Mouse (Mus musculus) forebrain, embryonic 15.5 days (tissue): Measurements from ENCODE around the gene Rpl5. TPM values are rescaled to one million over a fixed set of nuclear protein-coding genes. Genes with fewer than 3 reads are reported as not detected.
"Not testable (repeated sequence)": the region's sequence is repeated elsewhere in the genome, so short reads cannot be mapped to it uniquely, and the experiment has no call there.

Experiments
- ATAC-seq: fragments of 200-750 bp; cut with Nextera tagmentation; replicated peaks from 2 replicates; pipeline ENCODE4 v1.8.0; 2017; ENCODE audit warnings: mild to moderate bottlenecking, moderate TSS enrichment, moderate library complexity
- H3K27ac ChIP-seq: fragments of 300-500 bp; sonication (generic); replicated peaks from 2 replicates; pipeline ENCODE4 v1.5.1; 2015; ENCODE audit warnings: mild to moderate bottlenecking, inconsistent platforms
- H3K27me3 ChIP-seq: fragments of 300-500 bp; sonication (generic); 2 replicates; pipeline ENCODE4 v1.6.1; 2015; ENCODE audit warnings: inconsistent platforms
- H3K36me3 ChIP-seq: fragments of 300-500 bp; sonication (generic); 2 replicates; pipeline ENCODE4 v1.6.1; 2015; ENCODE audit warnings: mild to moderate bottlenecking, inconsistent platforms
- H3K4me1 ChIP-seq: fragments of 300-500 bp; sonication (generic); 2 replicates; pipeline ENCODE4 v1.6.1; 2015; ENCODE audit warnings: inconsistent platforms
- H3K4me2 ChIP-seq: fragments of 300-500 bp; sonication (generic); replicated peaks from 2 replicates; pipeline ENCODE4 v1.6.1; 2015; ENCODE audit warnings: mild to moderate bottlenecking, inconsistent platforms
- H3K4me3 ChIP-seq: fragments of 300-500 bp; sonication (generic); 2 replicates; pipeline ENCODE4 v1.5.1; 2015; ENCODE audit warnings: mild to moderate bottlenecking, inconsistent platforms
- H3K9ac ChIP-seq: fragments of 300-500 bp; sonication (generic); replicated peaks from 2 replicates; pipeline ENCODE4 v1.6.1; 2015; ENCODE audit warnings: mild to moderate bottlenecking, inconsistent platforms
- H3K9me3 ChIP-seq: fragments of 300-500 bp; sonication (generic); 2 replicates; pipeline ENCODE4 v1.6.1; 2016; ENCODE audit warnings: inconsistent platforms
- WGBS: fragments of 180-500 bp; shearing (Covaris S2); methylation state at CpG from one replicate; pipeline ENCODE4 v1.1.7; 2015; ENCODE audit warnings: mixed read lengths; 5-methylcytosine and 5-hydroxymethylcytosine counted together
- polyA plus RNA-seq: library from polyadenylated mRNA; unstranded; fragments of >200 nt; fragmentation: Nextera tagmentation; extraction: Ambion mirVana; gene quantifications from 2 replicates; pipeline ENCODE4 v1.2.1, GENCODE M21; 2015

The Rpl5 gene
- polyA plus RNA-seq, 1 experiment from 2014 or later: 71.3 TPM

- Histone ChIP-seq H3K4me1 (no peaks in the 10 kb centered on the region), H3K27me3 (no peaks in the 10 kb centered on the region), H3K9ac (no peak overlapping the region), H3K36me3 (no peaks in the 10 kb centered on the region), H3K4me2 (no peak overlapping the region), H3K27ac (no peak overlapping the region), H3K4me3 (no peak overlapping the region), H3K9me3 (no peaks in the 10 kb centered on the region)
- WGBS: 88% methylated on average over 10 of the region's 10 CpGs
- ATAC-seq: no peak
Measured at GRCm38 (mm10) chr5:107936625-107937389, 36.5 kb downstream of the Rpl5 start.

- not testable (repeated sequence) for H3K9ac ChIP-seq, H3K4me2 ChIP-seq, H3K36me3 ChIP-seq, ATAC-seq, H3K4me1 ChIP-seq, H3K4me3 ChIP-seq, H3K27me3 ChIP-seq, H3K9me3 ChIP-seq, H3K27ac ChIP-seq
- 68% methylated on average over 1 of the region's 1 CpGs for WGBS
Measured at GRCm38 (mm10) chr5:107938483-107938882, 38.2 kb downstream of the Rpl5 start.

- Histone ChIP-seq H3K4me2 (no peak overlapping the region), H3K36me3 (no peaks in the 10 kb centered on the region), H3K27me3 (no peaks in the 10 kb centered on the region), H3K4me1 (no peaks in the 10 kb centered on the region), H3K9ac (no peak overlapping the region), H3K9me3 (no peaks in the 10 kb centered on the region), H3K4me3 (no peak overlapping the region), H3K27ac (no peak overlapping the region)
- WGBS: 95% methylated on average over 2 of the region's 2 CpGs
- no peak for ATAC-seq
Measured at GRCm38 (mm10) chr5:107938886-107939285, 38.6 kb downstream of the Rpl5 start.

GRCm38 (mm10) chr5:107939701-107940100 lies 39.4 kb downstream of the Rpl5 start:
- Histone ChIP-seq H3K4me2 (no peak overlapping the region), H3K4me3 (no peak overlapping the region), H3K27me3 (no peaks in the 10 kb centered on the region), H3K27ac (no peak overlapping the region), H3K9ac (no peak overlapping the region), H3K36me3 (no peaks in the 10 kb centered on the region), H3K4me1 (no peaks in the 10 kb centered on the region), H3K9me3 (no peaks in the 10 kb centered on the region)
- no peak for ATAC-seq
- WGBS: 81% methylated on average over 3 of the region's 3 CpGs

GRCm38 (mm10) chr5:107941222-107941621 lies 40.9 kb downstream of the Rpl5 start:
- 0 out of 2 replicates have a peak, but pooled peaks have one; percentile 29 for ATAC-seq
- Histone ChIP-seq H3K27me3 (no peaks in the 10 kb centered on the region), H3K4me3 (no peak overlapping the region)

GRCm38 (mm10) chr5:107942941-107943340 lies 42.6 kb downstream of the Rpl5 start:
- ATAC-seq: no peak
- Histone ChIP-seq H3K4me3 (no peak overlapping the region), H3K36me3 (no peaks in the 10 kb centered on the region), H3K9ac (no peak overlapping the region), H3K9me3 (no peaks in the 10 kb centered on the region), H3K4me2 (no peak overlapping the region), H3K27ac (no peak overlapping the region), H3K4me1 (peaks cover 7% of the 10 kb centered on the region; the same call in 1 of the 2 replicates), H3K27me3 (no peaks in the 10 kb centered on the region)
- 95% methylated on average over 1 of the region's 1 CpGs for WGBS

More at GRCm38 (mm10) chr5:107941222-107941621, 40.9 kb downstream of the Rpl5 start:
- H3K9ac ChIP-seq: no peak overlapping the region
- no peak overlapping the region for H3K27ac ChIP-seq
- H3K9me3 ChIP-seq: no peaks in the 10 kb centered on the region
- no peak overlapping the region for H3K4me2 ChIP-seq
- H3K36me3 ChIP-seq: no peaks in the 10 kb centered on the region
- 35% methylated on average over 6 of the region's 6 CpGs for WGBS
- no peaks in the 10 kb centered on the region for H3K4me1 ChIP-seq

GRCm38 (mm10) chr5:107943526-107943925 lies 43.2 kb downstream of the Rpl5 start:
- H3K27ac ChIP-seq: no peak overlapping the region
- no peak for ATAC-seq
- H3K9me3 ChIP-seq: no peaks in the 10 kb centered on the region
- H3K4me1 ChIP-seq: peaks cover 7% of the 10 kb centered on the region; the same call in 1 of the 2 replicates
- H3K27me3 ChIP-seq: no peaks in the 10 kb centered on the region
- no peak overlapping the region for H3K4me2 ChIP-seq
- no peak overlapping the region for H3K4me3 ChIP-seq
- 90% methylated on average over 6 of the region's 6 CpGs for WGBS
- no peak overlapping the region for H3K9ac ChIP-seq
- H3K36me3 ChIP-seq: no peaks in the 10 kb centered on the region

GRCm38 (mm10) chr5:107946475-107946874 lies 46.2 kb downstream of the Rpl5 start:
- Histone ChIP-seq H3K27me3 (no peaks in the 10 kb centered on the region), H3K4me2 (no peak overlapping the region), H3K36me3 (no peaks in the 10 kb centered on the region), H3K27ac (no peak overlapping the region), H3K9me3 (no peaks in the 10 kb centered on the region), H3K9ac (no peak overlapping the region), H3K4me1 (peaks cover 7% of the 10 kb centered on the region; the same call in 1 of the 2 replicates), H3K4me3 (no peak overlapping the region)
- 95% methylated on average over 1 of the region's 1 CpGs for WGBS
- no peak for ATAC-seq

- peaks cover 7% of the 10 kb centered on the region; the same call in 1 of the 2 replicates for H3K4me1 ChIP-seq
- H3K9me3 ChIP-seq: no peaks in the 10 kb centered on the region
- no peak overlapping the region for H3K27ac ChIP-seq
- no peak for ATAC-seq
- 54% methylated on average over 2 of the region's 2 CpGs for WGBS
- no peak overlapping the region for H3K4me2 ChIP-seq
- H3K4me3 ChIP-seq: no peak overlapping the region
- no peak overlapping the region for H3K9ac ChIP-seq
- no peaks in the 10 kb centered on the region for H3K36me3 ChIP-seq
- no peaks in the 10 kb centered on the region for H3K27me3 ChIP-seq
Measured at GRCm38 (mm10) chr5:107947548-107947947, 47.2 kb downstream of the Rpl5 start.

- no peaks in the 10 kb centered on the region for H3K36me3 ChIP-seq
- H3K27ac ChIP-seq: no peak overlapping the region
- ATAC-seq: no peak
- no peak overlapping the region for H3K4me3 ChIP-seq
- 67% methylated on average over 1 of the region's 1 CpGs for WGBS
- no peaks in the 10 kb centered on the region for H3K9me3 ChIP-seq
- peaks cover 7% of the 10 kb centered on the region; the same call in 1 of the 2 replicates for H3K4me1 ChIP-seq
- H3K4me2 ChIP-seq: no peak overlapping the region
- H3K27me3 ChIP-seq: no peaks in the 10 kb centered on the region
- no peak overlapping the region for H3K9ac ChIP-seq
Measured at GRCm38 (mm10) chr5:107948899-107949298, 48.6 kb downstream of the Rpl5 start.

- Histone ChIP-seq H3K27me3 (no peaks in the 10 kb centered on the region), H3K9me3 (no peaks in the 10 kb centered on the region), H3K9ac (no peak overlapping the region), H3K4me1 (peaks cover 7% of the 10 kb centered on the region; the same call in 1 of the 2 replicates), H3K4me2 (no peak overlapping the region), H3K4me3 (no peak overlapping the region), H3K27ac (no peak overlapping the region), H3K36me3 (no peaks in the 10 kb centered on the region)
- no peak for ATAC-seq
- 84% methylated on average over 3 of the region's 3 CpGs for WGBS
Measured at GRCm38 (mm10) chr5:107949607-107950006, 49.3 kb downstream of the Rpl5 start.

- WGBS: 88% methylated on average over 5 of the region's 5 CpGs
Measured at GRCm38 (mm10) chr5:107950643-107951042, 50.3 kb downstream of the Rpl5 start.

More at GRCm38 (mm10) chr5:107950643-107951042, 50.3 kb downstream of the Rpl5 start:
- no peak for ATAC-seq
- Histone ChIP-seq H3K36me3 (no peaks in the 10 kb centered on the region), H3K4me1 (peaks cover 7% of the 10 kb centered on the region; the same call in 1 of the 2 replicates), H3K27ac (no peak overlapping the region), H3K9me3 (no peaks in the 10 kb centered on the region), H3K9ac (no peak overlapping the region), H3K4me2 (no peak overlapping the region), H3K4me3 (no peak overlapping the region), H3K27me3 (no peaks in the 10 kb centered on the region)
